Mouse (Mus musculus) embryonic fibroblast, embryonic 13.5 days (primary cell): ENCODE data around the gene Ptges3.

Source experiments
- CTCF ChIP-seq: IDR thresholded peaks from 2 replicates; pipeline ENCODE4 v1.5.1; 2011; ENCODE audit warnings: mild to moderate bottlenecking, control low read depth, low read length, moderate library complexity, borderline replicate concordance; ENCODE audit not compliant: insufficient read depth
- POLR2A ChIP-seq: IDR thresholded peaks from 2 replicates; pipeline ENCODE4 v1.6.1; 2011; ENCODE audit warnings: low read depth, mild to moderate bottlenecking, control low read depth, low read length, moderate library complexity

- TF ChIP-seq POLR2A, result no peak
- TF ChIP-seq CTCF, result no peak
These were observed 49.0 kb upstream of the Ptges3 start for GRCm38 (mm10) chr10:128009735-128010134.
